Mouse (Mus musculus) frontal cortex, adult 2 months (tissue): ENCODE measurements around the gene Gcc2. TPM values are rescaled to one million over a fixed set of nuclear protein-coding genes. Genes with fewer than 3 reads are reported as not detected.
"Not testable (repeated sequence)": the region's sequence is repeated elsewhere in the genome, so short reads cannot be mapped to it uniquely, and the experiment has no call there.

Experiments
- DNase-seq, 2 experiments: peaks; one replicate each; pipeline ENCODE4 v3.0.0; 2022; ENCODE audit warnings: low spot score in 1 of 2; ENCODE audit errors: extremely low spot score in 1 of 2
- polyA plus RNA-seq: library from polyadenylated mRNA; depleted of rRNA; stranded (reverse); fragments of >200 nt; gene quantifications from 2 replicates; pipeline ENCODE4 v1.2.3, GENCODE M21; 2012; rRNA removed

Gene Gcc2
- polyA plus RNA-seq, result 60.3 and 61.4 TPM in 2 replicates

DNA sequence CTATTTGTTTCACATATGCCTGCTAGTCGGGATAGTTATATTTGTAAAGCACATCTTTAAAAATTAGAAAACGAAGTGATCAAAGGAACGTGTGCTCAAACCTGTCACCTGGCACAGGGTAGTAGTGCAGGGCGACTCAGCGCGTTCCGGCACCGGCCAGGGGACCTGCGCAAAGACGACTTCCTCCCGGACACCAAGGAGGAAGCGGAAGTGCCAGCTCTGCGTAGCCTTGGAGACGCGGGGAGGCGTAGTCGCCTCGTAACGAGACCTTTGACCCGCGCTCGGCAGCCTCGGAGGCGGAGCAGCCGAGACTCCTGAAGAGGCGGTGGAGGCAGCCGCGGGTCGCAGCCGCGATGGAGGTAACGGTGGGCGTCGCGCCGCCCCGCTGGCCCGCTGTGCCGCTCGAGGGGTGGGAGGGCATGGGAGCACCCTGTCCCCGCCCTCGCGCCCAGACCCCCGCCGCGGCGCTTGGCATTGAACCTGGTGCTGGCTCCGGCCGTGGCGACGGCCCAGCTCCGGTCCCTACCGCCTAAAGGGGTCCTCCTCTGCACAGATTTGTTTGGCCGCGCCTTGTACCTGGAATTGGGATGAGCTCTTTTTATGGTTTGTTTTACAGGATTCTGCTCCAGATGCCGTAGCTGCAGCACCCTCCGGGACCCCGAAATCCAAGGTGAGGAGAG lies at the start of gene Gcc2:
TSS of gene Gcc2 (plus strand) at position 285 of the 680 bp plus-strand sequence.
- peak; percentile 89 to 94 for DNase-seq

DNA sequence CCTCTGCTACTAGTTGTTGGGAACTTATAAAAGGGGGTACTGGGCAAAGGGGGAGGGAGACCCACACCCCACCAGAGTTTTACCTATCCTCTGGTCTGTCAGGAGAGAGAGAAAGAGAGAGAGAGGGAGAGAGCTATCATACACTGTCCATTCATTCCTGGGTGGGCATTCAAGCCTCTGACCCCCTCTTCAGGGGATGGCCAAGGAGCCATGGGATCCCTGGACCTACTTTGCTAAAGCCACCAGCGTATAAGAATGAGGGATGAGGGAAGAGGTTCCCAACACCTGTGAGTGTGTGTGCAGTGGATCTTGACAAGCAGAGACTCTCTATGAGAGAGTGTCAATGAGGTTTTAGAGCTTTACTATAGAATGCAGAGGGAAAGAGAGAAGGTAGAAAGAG lies 49.3 kb upstream of the Gcc2 start:
- no peak for DNase-seq

DNA sequence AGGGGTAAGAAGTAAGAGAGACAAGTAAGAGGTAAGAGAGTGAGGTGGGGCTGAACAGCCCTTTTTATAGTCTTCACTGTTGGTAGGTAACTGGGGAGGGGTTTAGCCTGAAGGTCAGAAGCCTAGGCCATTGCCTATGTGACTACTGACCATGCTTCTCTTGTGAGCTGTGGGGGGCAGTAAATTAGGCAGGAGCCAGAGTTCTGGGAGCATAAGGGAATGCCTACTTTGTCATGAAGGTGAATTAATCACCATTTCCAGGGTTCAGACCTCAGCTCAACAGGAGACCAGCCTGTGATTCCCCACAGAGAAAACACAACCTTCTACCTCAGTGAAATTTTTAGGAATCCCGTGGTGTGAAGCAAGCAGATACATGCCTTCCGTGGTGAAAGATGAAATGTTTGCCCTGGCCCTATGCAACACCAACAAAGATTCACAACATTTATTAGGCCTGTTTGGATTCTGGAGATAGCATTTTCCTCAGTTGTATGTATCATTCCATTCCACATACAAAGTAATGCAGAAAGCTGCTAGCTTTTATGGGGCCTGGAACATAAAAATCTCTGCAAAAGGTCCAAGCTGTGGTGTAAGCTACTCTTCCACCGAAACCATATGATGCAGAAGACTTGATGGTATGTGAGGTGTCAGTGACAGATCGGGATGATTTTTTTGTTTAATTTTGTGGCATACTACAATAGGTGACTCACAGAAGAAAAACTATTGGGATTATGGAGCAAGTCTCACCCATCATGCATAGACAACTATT lies 48.5 kb upstream of the Gcc2 start:
- no peak for DNase-seq

DNA sequence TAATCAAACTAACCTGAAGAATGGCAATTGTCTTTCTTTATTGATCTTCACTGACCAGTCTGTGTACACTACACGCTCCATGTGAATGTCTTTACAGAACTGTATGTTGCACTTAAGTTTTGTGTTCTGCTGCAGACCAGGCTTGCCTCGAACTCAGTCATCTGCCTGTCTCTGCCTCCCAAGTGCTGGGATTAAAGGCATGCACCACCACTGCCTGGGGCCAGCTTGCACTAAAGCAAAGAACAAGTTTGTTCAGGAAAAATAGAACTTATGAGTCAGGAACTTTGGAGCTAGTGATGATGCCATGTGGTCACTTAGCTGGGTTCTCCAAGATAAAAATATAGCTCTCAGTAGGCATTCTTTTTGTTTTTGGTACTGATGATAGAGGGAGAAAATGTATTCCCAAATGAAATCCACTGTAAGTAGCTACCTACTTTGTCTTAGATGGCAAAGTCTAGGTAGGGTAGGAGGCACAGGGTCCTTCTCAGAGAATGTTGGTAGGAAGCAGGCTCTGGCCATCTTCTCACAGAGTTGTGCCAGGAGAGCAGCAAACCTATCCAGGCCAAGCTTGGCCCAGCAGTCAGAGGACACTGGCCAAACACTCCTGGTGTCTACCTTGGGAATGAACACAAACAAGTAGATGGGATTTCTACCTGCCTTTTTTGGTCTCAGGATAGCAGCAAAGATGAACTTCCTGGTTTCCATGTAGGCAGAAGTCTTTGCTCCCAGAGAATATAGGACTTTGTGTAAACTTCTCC lies 45.4 kb upstream of the Gcc2 start:
- no peak for DNase-seq

DNA sequence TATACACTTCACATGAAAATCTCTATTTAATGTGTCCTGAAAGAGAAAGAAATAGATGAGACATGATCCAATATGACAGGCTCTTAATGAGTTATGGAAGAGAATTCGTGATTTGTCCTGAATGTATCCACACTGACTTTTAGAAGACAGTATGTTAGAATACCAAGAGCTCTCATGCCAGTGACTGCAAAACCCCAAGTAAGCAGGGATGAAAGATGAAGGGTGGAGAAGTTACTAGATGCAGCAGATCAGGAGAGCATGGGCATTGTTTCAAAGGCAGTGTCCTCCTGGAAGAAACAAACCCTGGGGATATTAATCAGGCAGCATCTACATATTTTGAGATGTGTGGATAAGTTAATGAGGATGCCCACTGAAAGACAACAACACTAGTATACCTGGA lies 44.8 kb upstream of the Gcc2 start:
- no peak for DNase-seq

DNA sequence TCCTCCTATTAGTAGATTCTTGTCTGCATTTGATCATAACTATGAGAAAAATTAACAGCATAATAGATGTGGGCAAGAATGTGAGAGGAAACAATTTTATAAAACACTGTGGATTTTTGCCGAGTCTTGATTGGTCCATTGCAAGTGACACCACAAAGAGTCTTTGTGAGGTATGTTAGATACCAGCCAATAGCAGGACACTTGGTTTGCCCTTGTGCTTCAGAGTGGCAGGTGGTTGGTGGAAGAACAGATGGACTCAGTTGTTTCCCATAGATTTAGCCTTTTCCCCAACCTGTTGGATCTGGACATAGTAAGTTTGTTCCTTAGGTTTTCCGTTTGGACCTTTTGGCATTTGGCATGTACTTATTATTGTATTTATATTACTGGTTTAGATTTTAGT lies 44.1 kb upstream of the Gcc2 start:
- no peak for DNase-seq

DNA sequence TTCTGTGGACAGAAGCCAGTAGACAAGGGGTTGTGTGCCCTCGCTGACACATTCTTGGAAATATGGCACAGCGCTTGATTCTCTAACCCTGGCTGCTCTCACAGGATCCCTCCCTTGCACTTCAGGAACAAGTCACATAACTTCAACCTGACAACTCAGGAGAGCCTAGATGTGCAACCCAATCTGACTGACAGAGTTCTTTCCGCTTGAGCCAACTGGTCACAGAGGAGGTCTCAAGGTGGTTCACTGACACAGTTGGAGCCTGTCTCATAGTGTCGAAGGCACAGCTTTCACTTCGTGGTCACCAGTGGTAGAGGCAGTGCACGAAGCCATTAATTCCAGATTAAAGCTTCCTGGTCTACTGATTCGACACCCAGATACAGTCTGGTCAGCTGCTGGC lies 43.1 kb upstream of the Gcc2 start:
- no peak for DNase-seq

DNA sequence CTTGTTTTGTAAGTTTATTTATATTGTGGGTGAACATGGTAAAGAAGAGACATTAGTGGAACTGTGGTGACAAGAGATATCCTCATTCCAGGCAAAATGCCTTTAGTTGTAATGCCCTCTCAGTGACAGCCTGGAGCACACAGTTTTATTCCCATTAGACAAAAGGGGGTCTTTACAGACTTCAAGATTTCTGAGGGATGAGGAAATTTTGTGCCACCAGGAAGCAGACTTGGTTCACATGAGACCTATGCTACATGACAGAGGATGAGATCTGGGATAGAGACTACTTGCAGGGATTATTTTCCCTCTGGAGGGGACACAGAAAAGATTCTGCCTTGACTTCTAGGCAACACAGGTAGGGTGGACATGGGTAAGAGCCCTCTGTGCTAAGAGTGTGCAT lies 40.8 kb upstream of the Gcc2 start:
- no peak for DNase-seq

DNA sequence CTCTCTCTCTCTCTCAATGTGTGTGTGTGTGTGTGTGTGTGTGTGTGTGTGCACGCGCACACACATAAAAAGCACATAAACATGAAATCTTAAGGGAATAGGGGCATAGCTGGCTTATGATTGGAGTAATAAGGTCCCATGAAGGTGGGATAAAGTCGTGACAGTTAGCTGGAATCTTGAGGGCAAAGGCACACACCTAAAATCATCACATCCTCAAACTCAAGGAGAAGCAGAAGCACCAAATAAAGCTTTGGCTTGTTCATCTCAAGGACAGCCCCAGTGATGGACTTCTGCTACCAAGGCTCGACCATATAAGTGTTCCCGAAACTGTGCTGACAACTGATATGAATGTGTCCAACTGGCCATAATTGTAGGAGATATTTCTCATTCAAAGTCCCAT lies 40.4 kb upstream of the Gcc2 start:
- DNase-seq, result no peak

DNA sequence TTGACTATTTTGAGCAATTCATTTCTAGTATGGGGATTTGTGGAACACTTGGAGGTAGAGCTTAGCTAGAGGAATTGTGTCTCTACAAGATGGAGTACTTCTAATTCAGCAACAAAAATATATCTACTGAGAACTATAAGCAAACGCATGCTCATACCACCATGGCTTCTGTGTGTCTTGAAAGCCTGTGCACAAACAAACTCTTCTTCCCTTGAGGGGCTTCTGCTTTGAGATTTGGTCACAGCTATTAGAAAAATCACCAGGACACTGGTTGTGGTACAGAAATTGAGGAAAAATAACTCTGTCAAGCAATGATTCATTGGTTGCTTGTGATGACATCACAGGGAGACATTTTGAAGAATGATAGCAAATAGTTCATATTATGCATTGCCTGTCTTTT lies 39.9 kb upstream of the Gcc2 start:
- DNase-seq, result no peak

DNA sequence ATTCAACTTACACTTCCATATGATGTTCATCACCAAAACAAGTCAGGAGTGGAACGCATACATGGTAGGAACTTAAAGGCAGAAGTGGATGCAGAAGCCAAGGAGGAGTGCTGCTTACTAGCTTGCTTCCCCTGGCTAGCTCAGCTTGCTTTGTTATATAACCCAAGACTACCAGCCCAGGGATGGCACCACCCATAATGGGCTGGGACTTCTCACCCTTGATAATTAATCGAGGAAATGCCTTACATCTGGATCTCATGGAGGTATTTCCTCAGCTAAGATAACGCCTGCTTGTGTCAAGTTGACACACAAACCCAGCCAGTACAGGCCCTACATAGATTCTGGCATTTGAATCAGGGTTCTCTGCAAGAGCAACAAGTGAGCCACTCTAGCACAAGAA lies 37.9 kb upstream of the Gcc2 start:
- DNase-seq, result no peak

DNA sequence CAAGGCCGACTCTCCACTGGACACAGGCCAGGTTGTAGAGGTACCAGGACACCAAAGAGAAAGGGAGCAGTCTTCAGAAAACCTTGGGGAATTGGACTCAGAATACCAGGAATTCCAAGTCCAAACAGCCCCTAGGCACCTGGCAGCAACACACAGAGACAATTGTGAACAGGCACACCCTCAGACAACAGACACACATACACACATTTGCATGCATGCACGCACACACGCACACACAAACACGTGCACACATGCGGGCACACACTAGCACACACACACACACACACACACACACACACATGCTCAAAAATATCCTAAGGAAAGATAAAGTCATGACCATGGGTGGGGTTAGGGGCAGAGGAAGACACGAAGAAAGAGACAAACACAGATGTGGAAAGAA lies 34.6 kb upstream of the Gcc2 start:
- DNase-seq, result no peak

DNA sequence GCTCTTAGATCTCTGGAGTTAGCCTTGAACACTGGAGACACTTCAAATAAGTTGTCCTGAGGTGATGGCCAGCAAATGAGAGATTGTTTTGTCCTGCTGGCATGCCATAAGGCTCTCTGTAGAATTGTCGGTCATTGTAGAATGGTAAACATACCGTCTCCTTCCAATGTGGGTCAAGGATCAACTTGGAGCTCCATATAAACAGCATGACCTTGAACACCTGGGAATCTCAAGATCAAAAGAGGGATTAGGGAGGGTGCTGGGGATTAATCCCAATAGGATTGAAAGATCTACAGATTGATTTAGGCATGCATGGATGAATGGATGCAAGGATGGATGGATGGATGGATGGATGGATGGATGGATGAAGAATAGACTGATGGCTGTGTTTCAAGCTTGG lies 33.7 kb upstream of the Gcc2 start:
- not testable (repeated sequence) for DNase-seq

DNA sequence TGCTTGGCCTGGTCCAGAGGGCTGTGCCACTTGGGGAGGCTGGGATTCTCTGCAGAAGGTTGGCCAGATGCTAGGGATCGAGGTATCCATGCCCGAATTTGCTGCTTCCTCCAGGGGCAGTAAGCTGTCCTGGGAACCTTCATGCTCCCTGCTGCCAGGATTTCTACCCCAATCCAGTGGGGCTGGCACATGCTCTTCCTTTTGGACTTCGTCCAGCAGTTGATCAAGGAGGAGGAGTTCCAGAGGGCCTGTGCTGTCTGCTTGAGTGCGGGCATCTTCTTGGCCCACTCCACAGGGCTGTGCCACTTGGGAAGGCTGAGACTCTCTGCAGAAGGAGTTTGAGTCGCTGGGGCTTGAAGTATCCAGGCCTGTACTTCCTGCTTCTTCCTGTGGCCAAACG lies 32.1 kb upstream of the Gcc2 start:
- DNase-seq, result not testable (repeated sequence)

DNA sequence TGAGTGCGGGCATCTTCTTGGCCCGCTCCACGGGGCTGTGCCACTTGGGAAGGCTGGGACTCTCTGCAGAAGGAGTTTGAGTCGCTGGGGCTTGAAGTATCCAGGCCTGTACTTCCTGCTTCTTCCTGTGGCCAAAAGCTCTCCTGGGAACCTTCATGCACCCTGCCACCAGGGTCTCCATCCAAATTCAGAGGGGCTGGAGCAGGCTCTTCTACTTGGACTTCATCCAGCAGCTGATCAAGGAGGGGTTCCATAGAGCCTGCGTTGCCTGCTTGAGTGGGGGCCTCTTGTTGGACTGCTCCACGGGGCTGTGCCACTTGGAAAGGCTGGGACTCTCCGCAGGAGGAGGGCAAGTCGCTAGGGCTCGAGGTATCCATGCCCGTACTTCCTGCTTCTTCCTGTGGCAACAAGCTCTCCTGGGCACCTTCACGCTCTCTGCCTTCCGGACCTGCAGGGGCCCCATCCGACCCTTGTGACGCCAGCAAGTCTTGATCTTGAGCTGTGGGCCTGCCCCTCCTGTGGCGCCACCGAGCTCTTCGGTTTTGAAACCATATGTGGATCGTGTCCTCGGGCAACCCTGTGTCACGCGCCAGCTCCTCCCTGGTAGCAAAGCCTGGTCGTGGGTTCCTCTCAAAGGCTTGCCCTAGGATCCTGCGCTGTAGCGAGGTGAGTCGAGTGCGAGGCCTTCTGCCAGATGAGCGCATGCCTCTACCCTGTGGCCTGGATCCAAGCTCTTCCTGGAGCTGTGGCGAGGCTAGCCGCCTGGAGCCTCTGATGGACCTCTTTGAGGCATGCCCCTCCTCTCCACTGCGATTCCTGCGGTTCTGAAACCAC lies 31.1 kb upstream of the Gcc2 start:
- DNase-seq, result not testable (repeated sequence)

DNA sequence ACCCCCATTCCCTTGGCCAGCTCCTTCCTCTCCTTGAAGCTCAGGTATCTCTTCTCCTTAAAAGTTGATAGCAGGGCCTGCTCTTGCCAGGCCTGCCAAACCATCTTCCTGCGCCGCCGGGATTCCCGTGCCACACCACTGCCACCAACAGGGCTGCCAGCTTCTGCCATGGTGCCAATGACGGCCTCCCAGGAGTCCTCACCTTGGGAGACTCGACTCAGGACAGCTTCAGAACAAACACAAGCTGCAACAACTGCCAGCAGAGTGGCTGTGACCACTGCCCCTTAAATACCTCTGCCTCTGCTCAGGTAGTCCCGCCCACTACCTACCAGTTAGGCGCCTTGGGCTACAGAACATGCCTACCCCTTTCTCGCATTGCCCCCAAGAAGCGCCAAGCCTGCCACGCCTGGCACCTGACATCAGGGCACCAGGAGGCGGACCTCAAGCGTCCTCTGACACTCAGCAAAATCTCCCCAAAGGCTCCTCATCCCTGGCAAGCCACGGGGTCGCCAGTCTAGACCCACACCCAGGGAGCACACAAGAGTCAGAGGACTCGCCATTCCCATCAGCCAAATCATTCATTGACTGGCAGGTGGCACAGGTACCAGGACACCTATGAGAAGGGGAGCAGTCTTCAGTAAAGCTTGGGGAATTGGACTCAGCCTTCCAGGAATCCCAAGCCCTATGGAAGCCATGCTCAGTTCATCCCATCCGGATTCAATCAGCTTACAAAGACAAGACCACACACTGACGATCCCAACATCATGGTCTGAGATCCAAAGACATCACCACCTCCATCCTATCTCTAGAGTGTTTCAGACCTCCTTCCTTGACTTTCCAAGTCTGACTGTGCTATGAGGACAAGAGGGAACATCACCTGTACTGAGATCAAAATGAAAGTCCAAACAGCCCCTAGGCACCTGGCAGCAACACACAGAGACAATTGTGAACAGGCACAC lies 30.2 kb upstream of the Gcc2 start, which contains the start of gene AW822073:
TSS of gene AW822073 (minus strand) at position 104 of the 959 bp plus-strand sequence.
- DNase-seq, result not testable (repeated sequence)

DNA sequence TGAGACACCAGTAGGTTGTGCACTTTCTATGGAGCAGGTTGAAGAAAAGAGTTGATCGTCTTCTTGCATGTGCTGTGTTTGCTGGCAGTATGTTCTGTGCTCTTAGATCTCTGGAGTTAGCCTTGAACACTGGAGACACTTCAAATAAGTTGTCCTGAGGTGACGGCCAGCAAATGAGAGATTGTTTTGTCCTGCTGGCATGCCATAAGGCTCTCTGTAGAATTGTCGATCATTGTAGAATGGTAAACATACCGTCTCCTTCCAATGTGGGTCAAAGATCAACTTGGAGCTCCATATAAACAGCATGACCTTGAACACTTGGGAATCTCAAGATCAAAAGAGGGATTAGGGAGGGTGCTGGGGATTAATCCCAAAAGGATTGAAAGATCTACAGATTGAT lies 28.9 kb upstream of the Gcc2 start:
- DNase-seq, result not testable (repeated sequence)

DNA sequence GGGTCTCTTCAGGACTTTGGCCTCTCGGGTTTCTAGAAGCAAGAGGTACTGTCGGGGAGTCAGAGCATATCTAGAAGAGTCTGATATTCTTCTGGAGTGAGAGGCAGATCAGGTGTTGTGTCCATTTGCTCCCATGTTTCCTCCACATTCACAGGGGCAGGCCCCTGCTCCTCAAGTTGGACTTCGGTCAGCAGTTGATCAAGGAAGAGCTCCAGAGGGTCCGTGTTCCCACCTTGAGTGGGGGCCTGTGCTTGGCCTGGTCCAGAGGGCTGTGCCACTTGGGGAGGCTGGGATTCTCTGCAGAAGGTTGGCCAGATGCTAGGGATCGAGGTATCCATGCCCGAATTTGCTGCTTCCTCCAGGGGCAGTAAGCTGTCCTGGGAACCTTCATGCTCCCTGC lies 27.5 kb upstream of the Gcc2 start:
- not testable (repeated sequence) for DNase-seq

DNA sequence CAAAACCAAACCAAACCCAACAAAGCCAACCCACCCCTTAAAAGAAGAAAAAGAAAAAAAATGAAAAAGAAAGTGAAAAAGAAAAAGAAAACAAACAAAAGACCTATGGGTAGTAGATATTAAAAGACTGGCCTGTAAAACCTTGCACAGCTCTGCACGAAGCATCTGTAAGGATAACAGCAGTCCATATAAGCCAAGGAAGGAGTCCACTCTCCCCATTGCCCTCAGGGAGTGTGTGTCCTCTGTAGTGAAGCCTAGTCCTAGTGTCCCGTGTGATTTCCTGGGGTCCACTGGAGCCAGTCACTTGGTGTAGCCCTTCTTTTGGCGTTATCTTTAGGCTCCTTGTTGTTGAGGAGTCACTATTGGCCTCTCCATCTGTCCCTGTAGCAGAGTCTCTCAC lies 25.3 kb upstream of the Gcc2 start:
- not testable (repeated sequence) for DNase-seq
